ENCODE assay signal across 24 mouse cellular contexts in the genomic region with DNA sequence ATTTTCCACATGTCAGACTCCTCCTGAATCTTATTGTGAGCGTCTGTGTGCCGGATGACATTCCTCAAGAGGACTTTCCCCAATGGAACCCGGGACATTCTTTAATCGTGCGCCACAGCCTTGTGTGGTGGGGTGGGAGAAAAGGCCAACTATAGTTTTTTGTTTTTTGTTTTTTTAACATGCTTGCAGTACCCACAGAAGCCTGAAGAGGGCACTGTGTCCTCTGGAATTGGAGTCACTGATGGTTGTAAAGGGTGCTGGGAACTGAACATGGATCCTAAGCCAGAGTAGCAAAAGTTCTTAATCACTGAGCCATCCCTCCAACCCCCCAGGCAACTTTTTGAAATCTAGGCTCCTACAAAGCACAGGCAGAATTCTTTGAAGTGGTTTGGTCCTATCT. TPM values are rescaled to one million over a fixed set of nuclear protein-coding genes. Genes with fewer than 3 reads are reported as not detected.
A peak's percentile ranks its signal among the peaks of the same experiment; 100 is the strongest.
DNase-seq lines count a peak whose midpoint lies in the region; ATAC-seq and TF ChIP-seq lines count a peak whose summit lies in the region.
"Had no signal": no experiment of that assay in that cellular context is flagged by ENCODE, and none has a peak within 500 bp of the region (broad histone marks: within the 10 kb centered on the region; RNA-seq: fewer than 3 reads in every experiment).

No protein-coding gene starts in this region.

- no peak overlapping the region for H3K4me3 ChIP-seq in heart, adult 2 months
- no peak overlapping the region for H3K4me3 ChIP-seq in liver, postnatal 0 days (ENCODE audit: low read depth, low read length)
- no peak overlapping the region for H3K4me3 ChIP-seq in ES-E14 (ENCODE audit: insufficient read depth in 1 of 2, low read depth in 1 of 2, low read length in 2 of 2, poor library complexity in 1 of 2, severe bottlenecking in 1 of 2)
- no peak overlapping the region for H3K4me3 ChIP-seq in small intestine, adult 2 months (ENCODE audit: low read depth, low read length)
- H3K4me3 ChIP-seq: embryonic facial prominence, embryonic 15.5 days; hindbrain, embryonic 13.5 days; intestine, embryonic 15.5 days; liver, embryonic 13.5 days; megakaryocyte, embryonic 14.5 days; neural tube, embryonic 15.5 days; stomach, embryonic 15.5 days had no signal

- no peak overlapping the region for H3K4me2 ChIP-seq in liver, postnatal 0 days (ENCODE audit: low read depth, low read length)
- H3K4me2 ChIP-seq: embryonic facial prominence, embryonic 15.5 days; heart, embryonic 11.5 days; hindbrain, embryonic 13.5 days; intestine, embryonic 15.5 days; liver, embryonic 13.5 days; neural tube, embryonic 15.5 days; stomach, embryonic 15.5 days had no signal

- no peak overlapping the region for H3K27ac ChIP-seq in heart, adult 2 months
- no peak overlapping the region for H3K27ac ChIP-seq in liver, postnatal 0 days (ENCODE audit: low read depth)
- H3K27ac ChIP-seq in ES-E14 (ENCODE audit: insufficient read depth, low read depth, low read length, poor library complexity, severe bottlenecking) = no peak overlapping the region
- H3K27ac ChIP-seq in small intestine, adult 2 months (ENCODE audit: insufficient read depth, low read depth, low read length) = no peak overlapping the region
- H3K27ac ChIP-seq: embryonic facial prominence, embryonic 15.5 days; hindbrain, embryonic 13.5 days; intestine, embryonic 15.5 days; liver, embryonic 13.5 days; neural tube, embryonic 15.5 days; stomach, embryonic 15.5 days had no signal

- H3K9me3 ChIP-seq in liver, postnatal 0 days (ENCODE audit: low read length) = peaks cover 2% of the 10 kb centered on the region; the same call in 1 of the 2 replicates
- H3K9me3 ChIP-seq in ES-E14 (ENCODE audit: control insufficient read depth, insufficient read depth, low read depth, low read length) = no peaks in the 10 kb centered on the region
- H3K9me3 ChIP-seq: embryonic facial prominence, embryonic 15.5 days; intestine, embryonic 15.5 days; neural tube, embryonic 15.5 days; stomach, embryonic 15.5 days had no signal

- DNase-seq in heart, adult 2 months = no peak
- DNase-seq in heart, postnatal 10 days = no peak
- no peak for DNase-seq in liver, postnatal 0 days
- DNase-seq in liver (no peak), ES-E14 (ENCODE audit: low read depth, low spot score) (no peak)
- no peak for DNase-seq in spleen, adult 18-20 months
- DNase-seq: adrenal gland, postnatal 25 days; cerebellum, adult 18-20 months; cerebellum, postnatal 25 days; heart, postnatal 14 days; kidney, postnatal 14 days; liver, embryonic 13.5 days; lung, postnatal 10 days; midbrain, embryonic 14.5 days; right cerebral cortex, postnatal 14 days had no signal

- TF ChIP-seq EP300 in heart, adult 2 months (IDR thresholded peaks at IDR 0.05; ENCODE audit: insufficient read depth, low read depth, low read length) = no peak
- TF ChIP-seq EP300 in liver, postnatal 0 days (IDR thresholded peaks at IDR 0.05; ENCODE audit: low read depth) = no peak

- no peaks in the 10 kb centered on the region for H3K79me2 ChIP-seq in heart, adult 2 months (replicated peaks; ENCODE audit: control insufficient read depth, insufficient read depth, low read length)

- H3K27me3 ChIP-seq in heart, adult 2 months (ENCODE audit: control insufficient read depth, insufficient read depth, low read length) = no peaks in the 10 kb centered on the region
- no peaks in the 10 kb centered on the region for H3K27me3 ChIP-seq in liver, postnatal 0 days (ENCODE audit: insufficient read depth, low read length)
- no peaks in the 10 kb centered on the region for H3K27me3 ChIP-seq in small intestine, adult 2 months (ENCODE audit: control insufficient read depth, insufficient read depth, low read length)
- H3K27me3 ChIP-seq: embryonic facial prominence, embryonic 15.5 days; hindbrain, embryonic 13.5 days; intestine, embryonic 15.5 days; liver, embryonic 13.5 days; megakaryocyte, embryonic 14.5 days; neural tube, embryonic 15.5 days; stomach, embryonic 15.5 days had no signal

- no peaks in the 10 kb centered on the region for H3K4me1 ChIP-seq in heart, adult 2 months (ENCODE audit: control insufficient read depth, insufficient read depth, low read length)
- H3K4me1 ChIP-seq in liver, postnatal 0 days (ENCODE audit: insufficient read depth) = no peaks in the 10 kb centered on the region
- no peaks in the 10 kb centered on the region for H3K4me1 ChIP-seq in ES-E14 (ENCODE audit: control insufficient read depth in 2 of 2, insufficient read depth in 2 of 2, low read length in 2 of 2, poor library complexity in 1 of 2)
- peaks cover 6% of the 10 kb centered on the region; the same call in 1 of the 2 replicates for H3K4me1 ChIP-seq in small intestine, adult 2 months (ENCODE audit: control insufficient read depth, insufficient read depth, insufficient read length, low read length)
- H3K4me1 ChIP-seq: embryonic facial prominence, embryonic 15.5 days; hindbrain, embryonic 13.5 days; liver, embryonic 13.5 days; neural tube, embryonic 15.5 days; stomach, embryonic 15.5 days had no signal

- in situ Hi-C loops in ES-E14 (cut with MboI; ENCODE audit: low sequenced_read_pairs in 2 of 2, unreplicated experiment in 2 of 2) = no loop called here

- no peak overlapping the region for H3K9ac ChIP-seq in heart, adult 2 months (ENCODE audit: low read depth, low read length)
- H3K9ac ChIP-seq in liver, postnatal 0 days (replicated peaks) = no peak overlapping the region
- no peak overlapping the region for H3K9ac ChIP-seq in ES-E14 (ENCODE audit: insufficient read depth, low read depth, low read length, poor library complexity, severe bottlenecking)
- H3K9ac ChIP-seq: embryonic facial prominence, embryonic 15.5 days; hindbrain, embryonic 13.5 days; intestine, embryonic 15.5 days; liver, embryonic 13.5 days; neural tube, embryonic 15.5 days; stomach, embryonic 15.5 days had no signal

- TF ChIP-seq POLR2A in heart, adult 2 months (IDR thresholded peaks at IDR 0.05; ENCODE audit: insufficient read depth, low read depth, low read length) = no peak
- TF ChIP-seq POLR2A in small intestine, adult 2 months (IDR thresholded peaks at IDR 0.05; ENCODE audit: low read depth, low read length) = no peak

- intact Hi-C loops in heart, adult 2 months (cut with DNase I) = no loop called here
- intact Hi-C loops in heart, postnatal 10 days (cut with DNase I) = no loop called here

- WGBS in heart, adult 2 months = 96% methylated on average over 5 of the region's 5 CpGs
- 91% methylated on average over 5 of the region's 5 CpGs for WGBS in liver, postnatal 0 days (ENCODE audit: insufficient replicate concordance)
- over 99% methylated on average over 5 of the region's 5 CpGs for WGBS in small intestine, adult 2 months

- ATAC-seq in liver, postnatal 0 days = no peak
- ATAC-seq: forebrain, embryonic 16.5 days; intestine, embryonic 15.5 days had no signal

- H3K36me3 ChIP-seq in heart, adult 2 months (ENCODE audit: control insufficient read depth, insufficient read depth, low read length) = no peaks in the 10 kb centered on the region
- H3K36me3 ChIP-seq in liver, postnatal 0 days (replicated peaks; ENCODE audit: insufficient read depth, low read length) = no peaks in the 10 kb centered on the region
- no peaks in the 10 kb centered on the region for H3K36me3 ChIP-seq in ES-E14 (ENCODE audit: control insufficient read depth, insufficient read depth, low read length, poor library complexity, severe bottlenecking)
- no peaks in the 10 kb centered on the region for H3K36me3 ChIP-seq in small intestine, adult 2 months (ENCODE audit: control insufficient read depth, insufficient read depth, low read length)
- H3K36me3 ChIP-seq: hindbrain, embryonic 13.5 days; intestine, embryonic 15.5 days; neural tube, embryonic 15.5 days; stomach, embryonic 15.5 days had no signal

- TF ChIP-seq CTCF in heart, adult 2 months (IDR thresholded peaks at IDR 0.05) = peak; percentile 43
- peak; percentile 41 for TF ChIP-seq CTCF in liver, postnatal 0 days (IDR thresholded peaks at IDR 0.05; ENCODE audit: low read depth)
- peak; percentile 27; the same call in 1 of the 2 replicates for TF ChIP-seq CTCF in small intestine, adult 2 months (IDR thresholded peaks at IDR 0.05; ENCODE audit: extremely low read depth, insufficient read length, insufficient replicate concordance, low read depth, low read length)

TF ChIP-seq in ES-E14, 5 proteins besides CTCF, POLR2A, EP300 and RAD21:
- TF ChIP-seq MAFK (IDR thresholded peaks at IDR 0.05; ENCODE audit: insufficient read depth, low read depth, low read length) (no peak), ZC3H11A (IDR thresholded peaks at IDR 0.05; ENCODE audit: borderline replicate concordance, low read depth, low read length) (no peak), ZNF384 (IDR thresholded peaks at IDR 0.05; ENCODE audit: low read depth, low read length) (0 out of 2 replicates have a peak, but pooled peaks have one; percentile 48), CHD2 (IDR thresholded peaks at IDR 0.05; ENCODE audit: low read depth, low read length) (no peak)

RNA-seq across cellular contexts. Expression of a gene that starts 34.8 kb away (rescaled TPM):
- 10 to 100 TPM; 13.2 to 13.6 TPM for total RNA-seq in heart, adult 2 months (2021)
- polyA plus RNA-seq in heart, adult 2 months (2012; rRNA removed) = 22.1 and 28.6 TPM in 2 replicates
- total RNA-seq in heart, postnatal 10 days (2021) = 10 to 100 TPM; 33.3 to 41.1 TPM
- polyA plus RNA-seq in liver, postnatal 0 days (2015; fragmentation: Nextera tagmentation; extraction: Ambion mirVana) = 3.6 and 5.0 TPM in 2 replicates
- 20.6 and 31.1 TPM in 2 replicates for total RNA-seq in ES-E14 (2012; rRNA removed)
- polyA plus RNA-seq in small intestine, adult 2 months (2012; rRNA removed) = 7.2 and 14.0 TPM in 2 replicates
